Mouse (Mus musculus) lung, embryonic 16.5 days (tissue): ENCODE measurements around the gene Cabcoco1. TPM values are rescaled to one million over a fixed set of nuclear protein-coding genes. Genes with fewer than 3 reads are reported as not detected.
A peak's percentile ranks its signal among the peaks of the same experiment; 100 is the strongest.

Experiments used
- ATAC-seq: fragments of 200-750 bp; cut with Nextera tagmentation; 2 replicates; pipeline ENCODE4 v1.8.0; 2017; ENCODE audit warnings: low read depth, mild to moderate bottlenecking, moderate library complexity
- H3K27ac ChIP-seq: fragments of 300-500 bp; sonication (generic); 2 replicates; pipeline ENCODE4 v1.5.1; 2014; ENCODE audit warnings: mild to moderate bottlenecking, control low read depth, low read length
- H3K27me3 ChIP-seq: fragments of 300-500 bp; sonication (generic); 2 replicates; pipeline ENCODE4 v1.6.1; 2014; ENCODE audit warnings: low read depth, low read length, mixed read lengths; ENCODE audit not compliant: control insufficient read depth, insufficient read depth
- H3K36me3 ChIP-seq: fragments of 300-500 bp; sonication (generic); 2 replicates; pipeline ENCODE4 v1.6.1; 2014; ENCODE audit warnings: low read length; ENCODE audit not compliant: control insufficient read depth, insufficient read depth
- H3K4me1 ChIP-seq: fragments of 300-500 bp; sonication (generic); replicated peaks from 2 replicates; pipeline ENCODE4 v1.6.1; 2014; ENCODE audit warnings: low read length, mixed read lengths; ENCODE audit not compliant: control insufficient read depth, insufficient read depth
- H3K4me2 ChIP-seq: fragments of 300-500 bp; sonication (generic); 2 replicates; pipeline ENCODE4 v1.6.1; 2014; ENCODE audit warnings: low read depth, low read length, control low read depth
- H3K4me3 ChIP-seq: fragments of 300-500 bp; sonication (generic); 2 replicates; pipeline ENCODE4 v1.5.1; 2014; ENCODE audit warnings: mild to moderate bottlenecking, low read length, control low read depth
- H3K9ac ChIP-seq: fragments of 300-500 bp; sonication (generic); 2 replicates; pipeline ENCODE4 v1.6.1; 2014; ENCODE audit warnings: low read length, control low read depth
- H3K9me3 ChIP-seq: fragments of 300-500 bp; sonication (generic); 2 replicates; pipeline ENCODE4 v1.6.1; 2016; ENCODE audit warnings: low read length; ENCODE audit not compliant: control insufficient read depth
- WGBS: fragments of 180-500 bp; shearing (Covaris S2); extraction: QIAGEN DNeasy Blood & Tissue Kit; methylation state at CpG from one replicate; pipeline ENCODE4 v1.1.7; 2014; 5-methylcytosine and 5-hydroxymethylcytosine counted together
- polyA plus RNA-seq: library from polyadenylated mRNA; unstranded; fragments of >200 nt; fragmentation: Nextera tagmentation; extraction: Ambion mirVana; gene quantifications from 2 replicates; pipeline ENCODE4 v1.2.1, GENCODE M21; 2015

The Cabcoco1 gene
- polyA plus RNA-seq, 1 experiment from 2014 or later, result 11.0 TPM

DNA sequence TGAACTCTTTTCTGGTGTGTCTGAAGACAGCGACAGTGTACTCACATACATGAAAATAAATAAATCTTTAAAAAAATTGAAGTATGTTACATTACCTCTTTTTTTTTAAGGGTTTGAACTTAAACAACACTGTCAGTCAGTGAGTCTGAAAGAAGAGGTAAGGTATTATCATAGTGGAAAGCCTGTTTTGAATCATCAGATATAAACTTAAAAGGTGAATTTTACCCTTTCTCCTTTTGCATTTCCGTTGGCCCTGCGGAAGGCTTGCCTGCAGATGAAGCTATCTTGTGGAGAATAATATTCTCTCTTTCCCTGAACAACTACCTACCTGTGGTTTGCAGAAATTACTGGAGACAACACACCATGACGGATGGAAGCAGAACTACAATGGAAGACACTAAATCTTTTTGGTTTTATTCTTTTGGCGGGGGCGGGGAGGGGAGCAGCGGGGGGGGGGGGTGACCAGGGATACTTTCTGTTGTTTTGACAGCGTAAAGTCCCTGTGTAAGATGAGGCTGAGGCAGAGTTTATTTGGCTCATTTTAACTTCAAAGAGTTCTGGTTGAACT lies 96.4 kb downstream of the Cabcoco1 start:
- Histone ChIP-seq H3K27me3 (no peaks in the 10 kb centered on the region), H3K27ac (peak overlapping the region; percentile 97), H3K36me3 (no peaks in the 10 kb centered on the region), H3K4me1 (peaks cover 20% of the 10 kb centered on the region), H3K4me3 (no peak overlapping the region), H3K4me2 (peak overlapping the region; percentile 38), H3K9me3 (no peaks in the 10 kb centered on the region), H3K9ac (no peak overlapping the region)
- 53% methylated on average over 8 of the region's 8 CpGs for WGBS
- 0 out of 2 replicates have a peak, but pooled peaks have one; percentile 12 for ATAC-seq

DNA sequence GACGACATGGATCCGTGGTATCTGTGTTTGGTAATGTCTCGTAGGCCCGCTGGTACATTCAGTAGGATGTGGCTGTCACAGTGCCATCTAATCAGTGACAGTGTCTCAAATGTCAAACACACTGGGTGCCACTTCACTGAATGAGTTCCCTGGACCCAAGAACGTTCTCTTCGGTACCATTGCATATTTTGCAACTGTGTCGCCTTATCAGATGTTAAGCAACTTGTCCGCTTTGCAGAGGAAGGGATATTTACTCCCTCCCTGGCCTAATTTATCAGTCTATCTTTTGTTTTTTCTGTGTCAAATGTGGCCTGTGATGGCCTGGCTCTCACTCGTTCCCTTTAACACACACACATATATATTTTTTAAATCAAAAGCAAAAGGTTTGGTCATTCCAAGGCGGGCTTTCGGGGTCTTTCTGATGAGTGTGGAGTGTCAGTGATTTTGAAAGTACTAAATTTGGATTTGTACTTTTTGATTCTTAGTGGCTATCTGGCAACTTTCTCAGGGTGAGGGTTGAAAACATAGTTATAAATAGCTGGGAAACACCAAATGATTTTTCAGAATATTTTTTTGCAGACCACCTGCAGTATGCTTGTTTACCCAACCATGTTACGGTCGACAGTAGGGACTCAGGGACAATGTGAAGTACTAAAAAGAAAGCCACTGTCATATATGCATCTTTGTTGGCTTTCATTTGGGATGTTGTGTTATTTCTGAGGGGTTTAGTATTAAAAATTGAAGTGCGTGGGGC lies 97.2 kb downstream of the Cabcoco1 start:
- no peaks in the 10 kb centered on the region for H3K36me3 ChIP-seq
- H3K27ac ChIP-seq, result no peak overlapping the region
- no peaks in the 10 kb centered on the region for H3K9me3 ChIP-seq
- no peak overlapping the region for H3K9ac ChIP-seq
- H3K27me3 ChIP-seq, result no peaks in the 10 kb centered on the region
- no peak overlapping the region for H3K4me2 ChIP-seq
- no peak for ATAC-seq
- H3K4me3 ChIP-seq, result no peak overlapping the region
- peaks cover 20% of the 10 kb centered on the region for H3K4me1 ChIP-seq
- 64% methylated on average over 14 of the region's 14 CpGs for WGBS

DNA sequence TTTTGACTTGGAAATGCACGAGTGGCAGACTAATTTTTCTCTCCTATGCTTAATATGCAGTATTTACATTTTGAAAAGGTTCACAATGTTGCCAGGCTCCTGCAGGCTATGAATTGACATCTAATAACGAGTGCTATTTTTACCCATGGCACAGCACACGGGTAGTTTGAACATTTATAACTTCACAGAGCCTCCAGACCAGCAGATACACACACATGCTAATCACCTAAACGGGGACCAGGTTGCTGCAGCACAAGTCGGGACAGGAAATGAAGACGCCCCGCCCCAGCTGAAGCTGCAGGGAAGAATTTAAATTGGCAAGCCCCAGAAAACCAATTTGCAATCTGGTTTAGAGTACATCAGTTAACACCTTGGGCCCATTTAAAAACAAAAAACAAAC lies 98.6 kb downstream of the Cabcoco1 start:
- Histone ChIP-seq H3K9me3 (no peaks in the 10 kb centered on the region), H3K4me2 (no peak overlapping the region), H3K9ac (no peak overlapping the region), H3K4me3 (no peak overlapping the region), H3K4me1 (peaks cover 20% of the 10 kb centered on the region), H3K27ac (peak overlapping the region; percentile 61), H3K36me3 (no peaks in the 10 kb centered on the region), H3K27me3 (no peaks in the 10 kb centered on the region)
- WGBS, result 16% methylated on average over 7 of the region's 7 CpGs
- ATAC-seq, result no peak

DNA sequence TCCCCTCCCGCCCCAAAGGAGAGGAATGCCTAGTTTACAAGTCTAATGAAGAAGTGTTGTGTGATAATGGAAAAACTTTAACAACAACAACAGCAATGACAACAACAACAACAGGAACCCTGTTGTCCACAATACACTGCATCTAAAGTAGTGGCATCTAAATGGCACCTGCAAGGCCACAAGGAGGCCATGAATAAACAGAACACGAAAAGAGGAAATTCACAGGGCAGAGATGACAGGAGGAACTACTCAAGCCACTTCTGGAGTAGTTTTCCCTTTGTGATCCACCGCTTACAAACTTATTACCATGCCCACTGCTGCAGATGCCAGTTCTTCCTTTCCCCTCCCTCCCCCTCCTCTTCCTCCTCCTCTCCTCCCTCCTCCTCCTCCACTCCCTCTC lies 99.0 kb downstream of the Cabcoco1 start:
- Histone ChIP-seq H3K9me3 (no peaks in the 10 kb centered on the region), H3K27me3 (no peaks in the 10 kb centered on the region), H3K4me3 (no peak overlapping the region), H3K36me3 (no peaks in the 10 kb centered on the region), H3K27ac (peak overlapping the region; percentile 61), H3K9ac (no peak overlapping the region), H3K4me2 (no peak overlapping the region), H3K4me1 (peaks cover 20% of the 10 kb centered on the region)
- WGBS, result 31% methylated on average over 3 of the region's 3 CpGs
- ATAC-seq, result no peak

DNA sequence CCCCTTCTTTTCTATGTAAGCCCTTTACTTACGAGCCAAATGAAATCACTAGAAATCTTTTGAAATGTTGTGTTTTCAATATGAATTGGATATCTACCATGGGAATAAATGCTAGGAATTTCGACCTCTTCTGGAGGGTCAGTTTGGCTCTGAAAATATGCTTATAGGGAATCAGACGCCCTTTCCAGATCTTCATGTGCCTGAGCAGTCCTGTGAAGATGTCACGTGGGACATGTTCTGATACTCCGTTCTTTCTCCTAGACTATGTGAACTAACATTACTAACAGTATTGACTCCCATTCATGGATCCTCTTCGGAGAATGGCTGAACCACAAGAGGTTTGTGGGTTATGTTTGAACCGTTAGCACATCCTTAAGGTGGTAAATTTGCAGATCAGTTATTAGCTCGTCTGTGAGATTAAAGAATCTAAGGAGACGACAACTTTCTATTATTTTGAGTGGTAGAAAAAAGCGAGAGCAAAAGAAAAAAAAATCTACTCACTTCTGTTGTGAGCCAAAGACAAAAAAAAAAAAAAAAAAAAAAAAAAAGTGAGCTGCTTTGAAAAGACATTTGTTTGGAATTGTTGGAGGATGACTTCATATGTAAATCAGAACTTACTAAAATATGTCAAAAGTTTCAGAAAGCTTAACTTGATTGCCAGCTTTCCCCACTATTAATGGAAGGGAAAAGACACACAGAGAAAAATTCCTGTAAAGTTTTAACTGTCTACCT lies 99.6 kb downstream of the Cabcoco1 start:
- Histone ChIP-seq H3K27ac (0 out of 2 replicates have a peak overlapping the region, but pooled peaks have one; percentile 61), H3K9ac (no peak overlapping the region), H3K4me1 (peaks cover 20% of the 10 kb centered on the region), H3K36me3 (no peaks in the 10 kb centered on the region), H3K4me3 (no peak overlapping the region), H3K9me3 (no peaks in the 10 kb centered on the region), H3K4me2 (no peak overlapping the region), H3K27me3 (no peaks in the 10 kb centered on the region)
- ATAC-seq, result no peak
- whole genome bisulfite sequencing, result 54% methylated on average over 10 of the region's 10 CpGs

DNA sequence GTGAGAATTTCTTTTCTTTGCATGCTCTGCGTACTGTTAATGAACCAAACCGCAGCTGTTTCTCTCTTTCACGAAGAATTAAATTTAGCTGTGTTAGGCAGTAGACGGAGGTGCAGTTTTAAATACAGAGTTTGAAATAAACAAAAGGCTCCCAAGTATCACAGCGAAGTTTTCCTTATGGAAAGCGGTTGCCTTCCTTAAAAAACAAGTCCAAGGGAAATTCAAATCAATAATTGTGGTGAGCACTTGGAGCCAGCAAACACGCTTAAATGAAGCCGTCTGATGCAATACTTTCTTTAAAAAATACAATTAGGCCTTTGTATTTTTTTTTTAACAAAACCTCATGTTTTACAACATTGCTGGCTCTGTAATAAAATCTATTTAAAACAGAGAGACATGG lies 101.2 kb downstream of the Cabcoco1 start:
- no peak overlapping the region for H3K4me3 ChIP-seq
- H3K4me1 ChIP-seq, result peaks cover 9% of the 10 kb centered on the region
- no peak overlapping the region for H3K4me2 ChIP-seq
- no peaks in the 10 kb centered on the region for H3K36me3 ChIP-seq
- WGBS, result 55% methylated on average over 8 of the region's 8 CpGs
- H3K27me3 ChIP-seq, result no peaks in the 10 kb centered on the region
- no peak overlapping the region for H3K9ac ChIP-seq
- H3K27ac ChIP-seq, result no peak overlapping the region
- ATAC-seq, result no peak
- H3K9me3 ChIP-seq, result no peaks in the 10 kb centered on the region

DNA sequence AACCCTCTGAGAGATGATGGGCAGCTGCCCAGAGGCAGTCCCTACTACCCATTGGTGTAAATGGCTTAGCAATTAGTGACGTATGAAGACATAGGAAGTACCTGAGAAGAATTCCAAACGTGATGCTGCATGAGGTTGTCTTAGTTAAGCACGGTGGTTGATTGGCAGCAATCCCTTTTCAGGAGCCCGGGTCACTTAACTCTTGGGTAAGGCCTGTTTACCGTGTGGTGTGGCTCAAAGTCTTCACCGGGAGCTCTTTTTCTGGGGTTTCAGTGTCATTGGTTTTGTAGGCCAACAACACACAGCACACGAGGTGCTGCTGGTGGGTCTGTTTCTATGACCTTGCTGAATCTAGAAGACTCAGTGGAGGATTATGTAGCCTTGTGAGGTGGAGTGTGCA lies 105.9 kb downstream of the Cabcoco1 start:
- Histone ChIP-seq H3K4me3 (no peak overlapping the region), H3K4me2 (no peak overlapping the region), H3K9ac (no peak overlapping the region), H3K27me3 (no peaks in the 10 kb centered on the region), H3K4me1 (no peaks in the 10 kb centered on the region), H3K9me3 (no peaks in the 10 kb centered on the region), H3K27ac (no peak overlapping the region), H3K36me3 (no peaks in the 10 kb centered on the region)
- no peak for ATAC-seq
- 82% methylated on average over 7 of the region's 7 CpGs for WGBS

DNA sequence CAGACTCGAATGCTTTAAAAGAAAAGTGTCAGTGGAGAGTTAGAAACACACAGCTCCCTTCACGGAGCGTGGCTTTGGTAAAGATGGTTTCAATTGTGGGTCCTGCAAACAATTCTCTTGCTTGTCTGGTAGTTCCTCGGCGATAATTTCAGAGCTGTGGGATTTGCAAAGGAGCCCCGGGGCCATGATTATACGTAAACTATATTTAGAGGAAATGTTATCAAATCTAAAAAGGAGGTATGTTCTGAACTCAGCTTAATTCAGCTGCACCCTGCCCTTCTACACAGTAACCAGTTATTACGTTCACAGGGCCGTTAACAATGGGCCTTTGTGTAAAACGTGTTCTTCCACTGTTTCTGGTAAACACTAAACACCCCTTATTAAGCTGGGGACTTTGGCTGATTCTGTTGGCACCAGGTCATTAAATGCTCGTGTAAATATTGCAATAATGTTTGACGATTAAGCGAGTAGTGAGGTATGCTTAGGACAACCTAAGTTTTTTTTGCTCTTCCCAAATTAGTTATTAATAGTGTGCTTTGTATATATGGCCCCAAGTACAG lies 106.6 kb downstream of the Cabcoco1 start:
- Histone ChIP-seq H3K27me3 (no peaks in the 10 kb centered on the region), H3K4me2 (no peak overlapping the region), H3K9ac (no peak overlapping the region), H3K9me3 (no peaks in the 10 kb centered on the region), H3K4me1 (no peaks in the 10 kb centered on the region), H3K4me3 (no peak overlapping the region), H3K36me3 (no peaks in the 10 kb centered on the region), H3K27ac (no peak overlapping the region)
- 61% methylated on average over 13 of the region's 13 CpGs for WGBS
- no peak for ATAC-seq

DNA sequence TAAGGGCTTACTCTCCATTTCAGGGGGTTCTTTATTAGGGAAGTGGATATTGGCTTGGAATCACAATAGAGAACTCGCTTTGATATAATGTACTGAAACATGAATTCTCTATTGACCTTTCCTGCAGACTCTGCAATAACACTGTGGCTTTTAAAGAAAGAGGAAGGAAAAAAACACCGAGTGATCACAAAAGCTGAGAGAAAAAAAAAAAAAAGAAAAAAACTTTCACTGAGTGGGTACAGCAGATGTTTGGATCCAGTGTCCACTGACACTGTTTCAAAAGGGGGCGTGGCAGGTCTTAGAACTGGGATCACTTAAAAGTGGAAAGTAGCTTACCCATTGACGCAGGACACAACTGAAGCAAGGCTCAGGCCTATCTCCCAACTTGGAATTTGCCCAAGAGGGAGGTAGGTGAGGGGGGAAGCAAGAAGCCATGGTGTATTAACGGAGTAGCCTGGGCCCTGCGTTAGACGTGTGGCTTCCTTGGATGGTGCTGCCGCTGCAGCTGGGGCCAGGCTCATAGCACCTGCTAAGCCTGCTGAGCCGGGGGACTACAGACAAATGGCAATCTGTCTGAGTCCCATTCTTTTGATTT lies 107.6 kb downstream of the Cabcoco1 start:
- Histone ChIP-seq H3K36me3 (no peaks in the 10 kb centered on the region), H3K4me2 (no peak overlapping the region), H3K4me1 (no peaks in the 10 kb centered on the region), H3K4me3 (no peak overlapping the region), H3K27ac (no peak overlapping the region), H3K27me3 (no peaks in the 10 kb centered on the region), H3K9me3 (no peaks in the 10 kb centered on the region), H3K9ac (no peak overlapping the region)
- 77% methylated on average over 9 of the region's 9 CpGs for WGBS
- no peak for ATAC-seq
